Mouse (Mus musculus): Measurements from ENCODE around the gene Iqcf3.
A peak's percentile ranks its signal among the peaks of the same experiment; 100 is the strongest.

The Iqcf3 gene

DNA sequence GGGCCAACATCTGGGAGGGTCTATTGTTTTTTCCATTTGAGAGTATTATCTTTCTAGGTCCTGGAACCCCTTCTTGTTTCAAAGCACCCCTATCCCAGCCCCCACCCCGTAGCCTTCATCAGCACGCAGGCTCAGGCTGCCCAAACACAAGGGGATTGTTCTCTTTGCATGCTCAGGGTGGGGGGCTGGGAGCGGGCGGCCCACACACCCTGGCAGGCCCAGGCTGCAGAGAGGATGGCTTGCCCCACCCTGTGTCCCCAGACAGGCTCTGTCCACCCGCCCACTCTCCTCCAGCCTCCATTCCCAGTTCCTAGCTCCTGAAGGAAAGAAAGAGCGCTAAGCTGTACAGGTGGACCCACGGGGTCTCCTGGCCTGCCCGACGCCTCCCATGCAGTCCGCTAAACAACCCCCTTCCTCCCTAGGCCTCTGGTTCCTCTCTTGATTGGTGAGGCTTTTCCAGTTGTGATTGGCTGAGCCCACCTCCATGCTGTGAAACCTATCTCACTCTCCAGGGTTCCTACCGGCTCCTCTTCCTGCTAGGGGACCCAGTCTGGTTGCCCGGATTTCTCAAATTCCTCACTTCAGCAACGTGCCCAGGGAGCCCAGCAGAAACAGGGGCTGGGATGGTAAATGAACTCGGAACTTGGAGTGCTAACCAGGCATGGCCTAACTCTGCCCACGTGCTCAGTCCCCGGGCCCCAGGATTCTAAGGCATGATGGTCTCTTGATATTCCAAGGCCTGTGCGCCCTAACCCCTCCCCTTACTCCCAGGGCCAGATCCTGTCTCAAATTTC is 106.3 kb downstream of the Iqcf3 start:
- DNase-seq (ENCODE audit: low read depth, low spot score) = no peak

DNA sequence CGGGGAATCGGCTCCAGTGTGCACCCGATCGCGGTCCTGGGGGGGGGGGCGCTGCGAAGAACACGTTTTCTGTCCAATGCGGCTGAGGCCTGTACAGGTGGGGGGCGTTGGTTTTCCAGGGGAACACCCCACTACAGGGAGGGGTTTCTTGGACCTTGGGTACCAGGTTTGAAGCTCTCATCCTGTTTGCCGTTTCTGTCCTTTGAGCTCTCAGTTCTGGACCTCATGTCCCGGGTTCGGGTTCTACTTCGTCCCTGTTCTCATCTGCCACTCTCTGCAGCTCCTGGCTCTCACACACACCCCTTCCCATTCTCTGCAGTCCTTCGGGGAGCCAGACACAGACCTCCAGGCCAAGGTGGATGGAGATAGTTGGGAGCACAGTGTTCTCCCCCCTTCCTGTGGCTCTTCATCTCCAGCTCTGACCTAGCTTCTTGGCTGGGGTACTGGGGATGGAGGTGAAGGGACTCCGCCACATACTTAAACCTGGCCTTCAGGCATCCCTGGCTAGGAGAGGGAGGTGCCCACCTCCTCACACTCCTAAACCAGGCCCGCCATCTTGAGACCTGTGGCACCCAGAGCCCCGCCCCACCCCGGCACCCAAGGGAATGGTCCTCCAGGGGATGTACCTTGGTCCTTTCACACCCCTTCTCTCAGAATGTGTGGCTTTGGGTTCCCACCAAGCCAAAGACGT is 107.2 kb downstream of the Iqcf3 start:
- DNase-seq (ENCODE audit: low read depth, low spot score) = no peak

DNA sequence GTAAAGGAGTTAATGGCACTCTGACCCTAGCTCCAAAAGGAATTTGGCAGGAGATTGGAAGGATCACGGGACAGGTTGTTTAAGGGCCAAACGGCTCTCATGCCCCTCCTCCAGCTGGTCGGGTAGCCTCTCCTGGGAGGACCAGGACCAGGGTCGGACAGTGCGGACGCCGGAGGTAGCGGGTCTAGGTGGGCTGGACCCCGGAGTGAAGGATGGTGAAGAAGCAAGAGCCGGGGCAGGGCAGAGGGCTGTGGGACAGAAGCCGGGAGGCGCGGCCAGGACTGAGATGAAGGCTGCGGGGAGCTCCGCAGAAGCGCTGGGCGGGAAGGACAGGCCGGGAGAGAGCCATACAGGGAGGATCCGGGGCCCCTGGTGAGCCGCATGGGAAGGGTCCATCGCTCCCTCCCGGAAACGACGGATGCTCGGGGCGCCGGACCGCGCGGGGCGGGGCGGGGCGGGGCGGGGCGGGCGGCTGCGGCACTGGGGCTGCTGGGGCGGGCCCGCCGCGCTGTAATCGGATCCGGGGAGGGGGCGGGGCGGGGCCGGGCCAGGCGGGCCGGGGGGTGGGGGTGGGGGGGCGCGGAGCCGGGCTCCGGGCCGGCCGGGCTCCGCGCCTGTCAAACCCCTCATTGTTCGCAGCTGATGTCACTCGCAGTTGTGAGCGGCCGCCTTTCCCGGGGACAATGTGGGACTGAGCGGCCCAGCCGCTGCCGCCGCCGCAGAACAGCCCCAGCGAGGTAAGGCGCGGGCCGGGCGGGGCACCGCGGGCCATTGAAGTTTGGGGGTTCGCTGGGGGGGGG is 108.0 kb downstream of the Iqcf3 start, which contains the start of gene Pcbp4:
Gene Pcbp4, plus strand, starts transcription at position 21 of the 800 bp plus-strand sequence.
- peak; percentile 75 for DNase-seq (ENCODE audit: low read depth, low spot score)
